Mouse (Mus musculus): ENCODE measurements around the gene Stard3.

Stard3 gene

GRCm38 (mm10) chr11:98372406-98372805 is 14.2 kb downstream of the Stard3 start:
- POLR2A ChIA-PET, result interaction anchor here (0.5 to 3.8 kb wide), 25 partner anchors 9 to 314 kb away, joined by 3 to 23 read pairs (median 4); partner anchors contain the start of genes Stard3 (in 3 of the 4), Pgap3 (in 2 of the 4), Erbb2 (in 1 of the 4) and Mien1 (in 1 of the 4)
- CTCF ChIA-PET, result interaction anchor here (0.5 to 3.7 kb wide), 77 partner anchors 8 to 841 kb away, joined by 3 to 40 read pairs (median 5); partner anchors contain the start of genes Stard3 (in 3 of the 4), Erbb2 (in 2 of the 4), Mien1 (in 2 of the 4) and Pnmt (in 2 of the 4)

DNA sequence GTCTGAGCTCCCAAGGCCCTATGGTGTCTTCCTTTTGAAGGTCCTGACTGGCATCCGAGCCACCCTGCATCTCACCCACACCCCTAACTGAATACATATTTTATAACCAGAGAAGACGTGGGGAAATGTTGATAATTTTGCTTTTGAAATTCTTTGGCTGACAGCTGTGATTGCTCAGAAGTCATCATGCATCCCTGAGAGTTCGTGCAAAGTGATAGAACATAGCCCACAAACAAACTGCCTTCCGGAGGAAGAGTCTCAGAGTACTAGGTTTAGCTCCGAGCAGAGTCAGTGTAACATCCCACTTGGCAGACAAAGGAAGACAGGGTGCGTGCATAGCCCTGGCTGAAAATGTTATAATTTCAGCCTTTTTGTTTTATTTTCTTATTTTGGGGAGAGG is 15.1 kb downstream of the Stard3 start:
- ChIA-PET CTCF (interaction anchor here (0.5 to 3.7 kb wide), 40 partner anchors 9 to 568 kb away, joined by 3 to 40 read pairs (median 7); partner anchors contain the start of genes Mien1 (in 2 of the 4), Pnmt (in 2 of the 4), Stard3 (in 2 of the 4) and Tcap (in 2 of the 4)), POLR2A (interaction anchor here (0.7 to 3.8 kb wide), 14 partner anchors 9 to 74 kb away, joined by 3 to 23 read pairs (median 4); partner anchors contain the start of genes Stard3 (in 3 of the 4), Mien1 (in 1 of the 4), Pgap3 (in 1 of the 4) and Tcap (in 1 of the 4))

DNA sequence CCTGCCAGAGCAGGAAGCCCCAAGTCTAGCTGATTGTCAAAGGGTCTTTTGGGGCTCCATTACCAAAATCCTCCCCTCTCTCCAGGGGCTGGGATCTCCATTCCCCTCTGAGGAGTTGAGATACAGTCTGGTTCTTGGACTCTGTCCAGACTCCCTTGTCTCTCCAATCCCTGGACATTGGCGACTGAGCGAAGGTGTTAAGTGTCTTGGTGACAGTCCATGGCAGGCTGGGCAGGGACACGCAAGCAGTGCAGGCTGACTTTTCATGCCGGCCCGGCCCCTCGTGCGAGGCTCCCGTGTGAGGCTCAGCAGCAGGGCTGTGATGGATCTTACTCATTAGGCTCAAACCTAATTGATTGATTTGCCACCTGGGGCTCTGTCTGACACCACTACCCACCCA is 16.1 kb downstream of the Stard3 start:
- POLR2A ChIA-PET, result interaction anchor here in 2 of 4 experiments (0.6 to 3.8 kb wide), 3 partner anchors 10 to 228 kb away, joined by 3 to 22 read pairs (median 3); partner anchors contain the start of gene Stard3 (in 1 of the 2)
- CTCF ChIA-PET, result interaction anchor here in 3 of 4 experiments (0.5 to 3.5 kb wide), 9 partner anchors 9 to 199 kb away, joined by 3 to 26 read pairs (median 4); partner anchors contain the start of genes Stard3 (in 1 of the 3) and Tcap (in 1 of the 3)

GRCm38 (mm10) chr11:98376756-98377155 is 18.6 kb downstream of the Stard3 start:
- POLR2A ChIA-PET, result interaction anchor here in 2 of 4 experiments (1.5 to 1.7 kb wide), 4 partner anchors 11 to 28 kb away, joined by 4 to 5 read pairs (median 4); partner anchors contain the start of gene Stard3 (in 1 of the 2)
- CTCF ChIA-PET, result interaction anchor here in 2 of 4 experiments (0.9 to 1.8 kb wide), 2 partner anchors 13 to 34 kb away, joined by 3 to 6 read pairs; no protein-coding TSS in a partner anchor

- POLR2A ChIA-PET, result interaction anchor here in 2 of 4 experiments (1.5 to 1.7 kb wide), 3 partner anchors 9 to 29 kb away, joined by 4 to 5 read pairs (median 4); partner anchors contain the start of gene Stard3 (in 1 of the 2)
- CTCF ChIA-PET, result interaction anchor here in 2 of 4 experiments (0.9 to 1.8 kb wide), 2 partner anchors 35 kb away, joined by 4 to 6 read pairs; no protein-coding TSS in a partner anchor
These were observed 19.6 kb downstream of the Stard3 start for GRCm38 (mm10) chr11:98377787-98378186.

DNA sequence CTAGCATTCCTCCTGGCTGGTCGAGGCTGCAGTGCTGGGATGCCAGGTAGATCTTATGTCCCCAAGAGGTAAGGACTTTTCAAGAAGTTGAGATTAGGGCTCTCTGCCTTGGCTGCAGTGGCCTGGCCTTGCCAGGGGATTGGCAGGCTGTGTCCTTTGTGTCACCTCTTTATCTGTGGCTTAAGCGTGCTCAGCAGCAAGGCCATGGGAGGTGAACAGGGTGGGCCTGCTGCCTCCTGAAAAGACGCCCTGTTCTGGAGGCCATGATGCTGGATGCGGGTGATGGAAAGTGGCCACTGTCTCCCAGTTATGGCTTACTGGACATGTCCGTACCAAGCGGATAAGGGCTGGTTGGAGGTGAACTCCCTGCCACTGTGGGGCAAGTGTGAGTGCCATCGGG is 21.2 kb downstream of the Stard3 start:
- CTCF ChIA-PET, result interaction anchor here in 2 of 4 experiments (1.3 to 1.6 kb wide), 2 partner anchors 23 to 37 kb away, joined by 4 to 5 read pairs; no protein-coding TSS in a partner anchor
- POLR2A ChIA-PET, result interaction anchor here in 1 of 4 experiments (1.1 kb wide), 1 partner anchor 10 kb away, joined by 3 read pairs; no protein-coding TSS in a partner anchor

- ChIA-PET CTCF (interaction anchor here in 3 of 4 experiments (0.6 to 2.0 kb wide), 5 partner anchors 8 to 177 kb away, joined by 3 to 14 read pairs (median 5); no protein-coding TSS in a partner anchor), POLR2A (interaction anchor here in 2 of 4 experiments (0.8 to 1.2 kb wide), 5 partner anchors 9 to 22 kb away, joined by 3 to 4 read pairs (median 3); partner anchors contain the start of gene Stard3 (in 2 of the 2))
These were observed 21.9 kb downstream of the Stard3 start for GRCm38 (mm10) chr11:98380106-98380505.

- CTCF ChIA-PET, result interaction anchor here in 2 of 4 experiments (2.0 to 4.0 kb wide), 3 partner anchors 8 to 10 kb away, joined by 8 to 27 read pairs (median 26); no protein-coding TSS in a partner anchor
- POLR2A ChIA-PET, result interaction anchor here in 2 of 4 experiments (0.8 kb wide), 2 partner anchors 17 to 199 kb away, joined by 3 to 4 read pairs; no protein-coding TSS in a partner anchor
These were observed 23.5 kb downstream of the Stard3 start for GRCm38 (mm10) chr11:98381651-98382050.

DNA sequence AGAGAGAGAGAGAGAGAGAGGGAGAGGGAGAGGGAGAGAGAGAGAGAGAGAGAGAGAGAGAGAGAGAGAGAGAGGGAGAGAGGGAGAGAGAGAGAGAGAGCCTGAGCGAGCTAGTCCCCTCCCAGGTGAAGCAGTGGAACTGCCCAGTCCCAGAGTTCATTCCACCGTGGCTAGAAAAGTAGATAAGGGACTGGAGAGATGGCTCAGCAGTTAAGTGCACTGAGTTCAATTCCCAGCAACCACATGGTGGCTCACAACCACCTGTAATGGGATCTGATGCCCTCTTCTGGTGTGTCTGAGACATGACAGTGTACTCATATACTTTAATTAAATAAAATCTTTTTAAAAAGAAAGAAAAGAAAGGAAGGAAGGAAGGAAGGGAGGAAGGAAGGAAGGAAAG is 24.2 kb downstream of the Stard3 start:
- POLR2A ChIA-PET, result interaction anchor here in 1 of 4 experiments (1.1 kb wide), 1 partner anchor 18 kb away, joined by 3 read pairs; the partner anchor contains the start of gene Pgap3
- CTCF ChIA-PET, result interaction anchor here in 2 of 4 experiments (3.6 to 4.0 kb wide), 2 partner anchors 9 to 10 kb away, joined by 26 to 27 read pairs; no protein-coding TSS in a partner anchor

DNA sequence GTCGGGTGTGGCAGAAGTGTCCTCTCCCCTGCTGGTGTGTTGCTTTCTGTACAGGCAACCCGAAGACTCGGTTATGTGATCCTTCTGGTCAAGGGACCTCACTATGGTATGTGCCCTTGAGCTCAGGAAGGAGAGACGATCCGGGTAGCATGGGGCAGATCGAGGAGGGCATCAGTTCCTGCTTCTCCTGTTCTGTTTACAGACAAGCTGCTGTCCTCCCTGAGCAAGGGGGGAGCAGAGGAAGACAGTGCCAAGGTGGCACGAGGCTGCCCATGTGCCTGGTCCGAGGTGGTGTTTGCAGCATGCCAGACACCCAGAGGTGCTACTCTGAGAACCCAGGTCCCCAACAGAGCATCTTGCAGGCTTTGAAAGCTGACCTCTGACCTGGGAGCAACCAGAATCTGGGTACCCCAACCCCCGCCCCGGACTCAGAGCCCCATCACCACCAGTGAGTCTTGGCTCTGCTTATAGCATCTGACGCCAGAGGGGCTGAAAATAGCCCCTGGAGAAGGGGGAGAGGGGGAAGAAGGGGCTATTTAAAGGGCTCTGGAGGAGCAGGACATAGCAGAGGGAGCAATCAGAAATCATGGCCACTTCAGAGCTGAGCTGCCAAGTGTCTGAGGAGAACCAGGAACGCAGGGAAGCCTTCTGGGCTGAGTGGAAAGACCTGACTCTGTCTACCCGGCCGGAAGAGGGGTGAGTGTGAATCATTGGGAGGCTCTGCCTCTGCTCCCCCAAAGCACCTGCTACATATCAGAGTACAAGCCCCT is 25.3 kb downstream of the Stard3 start, which contains the start of gene Tcap:
Gene Tcap (plus strand): TSS at position 551 of the 770 bp plus-strand sequence.
- POLR2A ChIA-PET, result interaction anchor here in 2 of 4 experiments (1.1 to 1.8 kb wide), 7 partner anchors 11 to 85 kb away, joined by 3 to 8 read pairs (median 3); partner anchors contain the start of genes Stard3 (in 2 of the 2), Erbb2 (in 1 of the 2) and Pgap3 (in 1 of the 2)

DNA sequence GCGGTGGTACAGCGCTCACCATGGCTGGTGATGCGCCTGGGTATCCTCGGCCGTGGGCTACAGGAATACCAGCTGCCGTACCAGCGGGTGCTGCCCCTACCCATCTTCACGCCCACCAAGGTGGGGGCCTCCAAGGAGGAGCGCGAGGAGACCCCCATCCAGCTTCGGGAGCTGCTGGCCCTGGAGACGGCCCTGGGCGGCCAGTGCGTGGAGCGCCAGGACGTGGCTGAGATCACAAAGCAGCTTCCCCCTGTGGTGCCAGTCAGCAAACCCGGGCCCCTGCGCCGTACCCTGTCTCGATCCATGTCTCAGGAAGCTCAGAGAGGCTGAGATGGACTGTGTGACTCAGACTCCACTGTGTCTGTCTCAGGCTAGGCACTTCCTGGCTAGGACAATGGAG is 26.0 kb downstream of the Stard3 start:
- ChIA-PET POLR2A (interaction anchor here in 2 of 4 experiments (1.2 to 1.8 kb wide), 7 partner anchors 12 to 86 kb away, joined by 3 to 8 read pairs (median 5); partner anchors contain the start of genes Stard3 (in 2 of the 2), Erbb2 (in 1 of the 2) and Pgap3 (in 1 of the 2)), CTCF (interaction anchor here (0.5 to 4.0 kb wide), 12 partner anchors 11 to 118 kb away, joined by 3 to 27 read pairs (median 4); partner anchors contain the start of genes Mien1 (in 1 of the 4) and Pgap3 (in 1 of the 4))

More for the DNA sequence above, 25.3 kb downstream of the Stard3 start, which contains the start of gene Tcap:
- CTCF ChIA-PET, result interaction anchor here (0.5 to 4.0 kb wide), 9 partner anchors 10 to 74 kb away, joined by 3 to 27 read pairs (median 4); partner anchors contain the start of gene Mien1 (in 1 of the 4)

DNA sequence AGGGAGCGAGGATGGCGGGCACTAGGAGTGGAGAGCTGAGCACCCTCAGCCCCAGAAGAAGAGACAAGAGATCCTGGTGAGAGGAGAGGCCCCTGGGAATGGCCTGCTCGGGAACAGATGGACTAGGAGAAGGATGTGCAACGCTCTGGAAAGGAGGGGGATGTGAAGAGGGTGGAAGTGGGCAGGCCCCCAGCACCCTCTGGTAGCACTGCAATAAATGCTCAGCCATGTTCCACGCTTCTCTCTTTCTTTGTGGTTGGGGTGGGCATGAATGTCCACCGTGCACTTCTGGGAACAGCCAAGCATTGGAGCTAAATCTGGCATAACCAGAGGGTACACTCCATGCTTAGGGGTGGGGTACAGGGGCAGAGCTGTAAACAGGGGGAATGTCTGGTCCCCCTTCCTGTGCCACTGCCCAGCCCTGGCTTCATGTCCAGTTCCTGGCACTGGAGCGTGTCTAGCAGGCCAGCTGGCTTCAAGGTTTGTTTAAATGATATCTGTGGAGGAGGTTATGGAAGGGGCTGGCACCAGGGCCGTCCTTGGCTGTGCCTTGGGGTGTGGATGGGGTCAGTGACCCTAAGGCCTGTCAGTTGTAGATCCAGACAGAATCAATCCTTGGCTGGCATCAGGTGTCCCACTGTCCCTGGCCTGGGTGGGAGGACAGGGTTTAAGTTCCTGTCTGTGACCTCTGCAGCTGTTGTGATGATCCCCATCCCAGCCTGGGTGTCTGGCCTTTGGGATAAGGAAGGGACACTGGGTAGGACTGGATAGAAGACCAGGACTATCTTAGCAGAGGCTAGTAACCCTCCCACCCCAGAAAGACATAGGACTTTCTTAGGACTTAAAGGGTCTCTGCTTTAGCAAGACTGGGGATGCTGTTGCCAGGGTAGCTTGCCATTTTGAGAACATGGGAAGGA is 26.8 kb downstream of the Stard3 start:
- ChIA-PET CTCF (interaction anchor here in 3 of 4 experiments (0.7 to 4.0 kb wide), 7 partner anchors 11 to 54 kb away, joined by 3 to 27 read pairs (median 5); partner anchors contain the start of genes Mien1 (in 1 of the 3) and Pgap3 (in 1 of the 3)), POLR2A (interaction anchor here in 3 of 4 experiments (0.6 to 1.8 kb wide), 6 partner anchors 12 to 87 kb away, joined by 3 to 8 read pairs (median 5); partner anchors contain the start of genes Erbb2 (in 1 of the 3), Pgap3 (in 1 of the 3) and Stard3 (in 1 of the 3))

DNA sequence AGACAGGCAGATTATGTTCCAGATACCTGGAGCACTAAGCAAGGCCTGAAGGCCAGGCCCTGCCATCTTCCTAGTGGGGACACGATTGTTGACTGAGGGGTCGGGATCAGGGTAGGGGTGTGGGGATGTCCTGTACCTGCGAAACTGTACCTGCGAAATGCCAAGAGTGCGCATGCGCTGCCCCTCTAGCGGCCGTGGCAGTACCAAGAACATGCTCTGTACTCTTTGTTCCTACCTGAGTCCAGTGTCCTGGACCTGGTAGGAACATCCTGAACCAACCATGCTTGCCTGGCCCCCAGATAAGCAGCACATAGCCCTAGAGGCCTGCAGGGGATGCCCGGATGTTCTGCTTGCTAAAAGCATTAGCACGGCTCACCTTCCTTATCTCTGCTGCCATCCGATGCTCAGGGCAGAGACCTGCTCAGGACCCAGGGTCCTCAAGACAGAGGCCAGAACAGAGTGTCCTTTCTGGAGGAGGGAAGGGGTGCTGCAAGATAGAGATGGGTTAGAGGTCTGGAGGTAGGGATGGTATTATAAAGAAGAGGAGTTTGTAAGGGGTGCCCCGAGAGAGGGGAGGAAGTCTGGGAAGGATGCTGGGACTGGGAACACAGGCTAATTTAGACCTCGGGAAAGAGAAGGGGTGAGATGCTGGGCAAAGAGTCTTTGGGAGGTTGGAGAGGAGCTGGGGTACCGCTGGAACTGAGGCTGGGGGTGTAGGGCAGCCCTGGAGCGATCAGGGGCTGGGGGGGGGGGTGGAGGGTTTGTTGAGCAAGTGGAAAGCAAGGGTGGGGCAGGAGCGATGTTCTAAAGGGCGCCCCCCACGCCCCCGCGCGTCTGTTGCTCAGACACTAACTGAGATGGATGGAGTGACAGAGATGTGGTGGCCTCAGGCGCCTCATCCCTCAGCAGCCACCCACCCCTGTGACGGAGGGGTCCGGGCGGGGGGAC is 27.7 kb downstream of the Stard3 start, which contains the start of gene Pnmt:
Gene Pnmt (plus strand): TSS at position 813 of the 948 bp plus-strand sequence.
- ChIA-PET CTCF (interaction anchor here in 3 of 4 experiments (0.7 to 5.5 kb wide), 6 partner anchors 13 to 563 kb away, joined by 3 to 35 read pairs (median 8); no protein-coding TSS in a partner anchor), POLR2A (interaction anchor here in 2 of 4 experiments (1.5 to 1.8 kb wide), 2 partner anchors 9 to 30 kb away, joined by 3 to 5 read pairs; no protein-coding TSS in a partner anchor)

GRCm38 (mm10) chr11:98386596-98386995 is 28.4 kb downstream of the Stard3 start:
- POLR2A ChIA-PET, result interaction anchor here in 2 of 4 experiments (1.3 to 4.0 kb wide), 5 partner anchors 9 to 182 kb away, joined by 3 to 14 read pairs (median 5); partner anchors contain the start of gene Stard3 (in 1 of the 2)
- CTCF ChIA-PET, result interaction anchor here (0.7 to 5.6 kb wide), 8 partner anchors 14 to 563 kb away, joined by 3 to 45 read pairs (median 6); no protein-coding TSS in a partner anchor
